Mouse (Mus musculus) cerebellum, adult 9-10 months (tissue): ENCODE results near the gene Pbx2.
"Not testable (repeated sequence)": the region's sequence is repeated elsewhere in the genome, so short reads cannot be mapped to it uniquely, and the experiment has no call there.

ENCODE experiments used
- DNase-seq: peaks from one replicate; pipeline ENCODE4 v3.0.0; 2022

Gene Pbx2

GRCm38 (mm10) chr17:34591029-34591993, at the start of gene Pbx2:
Pbx2 (plus strand) TSS chr17:34591266.
- DNase-seq, result peak; percentile 78

DNA sequence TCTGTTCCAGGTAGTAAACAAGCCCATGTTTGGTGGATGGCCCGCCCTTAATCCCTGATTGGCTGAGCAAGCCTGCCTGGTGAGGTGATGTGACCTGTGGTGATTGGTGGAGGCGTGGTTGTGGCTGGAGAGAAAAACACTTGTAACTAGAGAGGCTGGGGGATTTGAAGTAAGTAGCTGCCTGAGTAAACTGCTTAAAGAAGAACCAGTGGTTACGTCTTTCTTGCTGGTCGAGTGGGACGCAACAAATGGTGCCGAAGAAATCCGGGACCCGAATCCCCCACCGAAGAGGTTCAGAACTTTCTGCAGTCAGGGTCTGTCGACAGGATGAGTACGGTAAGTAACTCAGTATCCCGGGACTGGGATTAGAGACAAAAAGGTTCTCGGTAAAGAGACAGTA, 47.5 kb upstream of the Pbx2 start:
- not testable (repeated sequence) for DNase-seq

- DNase-seq, result no peak
These were observed 44.3 kb upstream of the Pbx2 start for GRCm38 (mm10) chr17:34546797-34547196.

DNA sequence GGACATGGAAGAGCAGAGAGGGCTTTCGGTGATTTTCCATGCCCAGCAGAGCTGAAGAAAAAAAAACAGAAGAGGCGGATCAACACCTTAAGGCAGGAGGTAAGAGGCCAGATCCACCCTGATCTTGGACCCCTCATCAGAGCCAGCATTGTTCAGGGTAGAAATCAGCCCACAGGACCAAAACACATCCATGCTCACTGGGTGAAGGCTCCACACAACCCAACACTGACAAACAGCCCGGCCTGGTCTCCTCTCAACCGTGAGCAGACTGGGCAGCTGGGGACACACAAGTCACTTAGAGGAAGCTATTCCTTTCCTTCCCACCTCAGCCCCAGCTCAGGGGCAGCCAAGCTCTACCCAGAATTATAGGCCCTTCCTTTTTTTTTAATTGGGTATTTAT, 43.5 kb upstream of the Pbx2 start:
- DNase-seq, result no peak

GRCm38 (mm10) chr17:34549156-34549555, 41.9 kb upstream of the Pbx2 start:
- DNase-seq, result no peak

GRCm38 (mm10) chr17:34549843-34550242, 41.2 kb upstream of the Pbx2 start:
- DNase-seq, result no peak

DNA sequence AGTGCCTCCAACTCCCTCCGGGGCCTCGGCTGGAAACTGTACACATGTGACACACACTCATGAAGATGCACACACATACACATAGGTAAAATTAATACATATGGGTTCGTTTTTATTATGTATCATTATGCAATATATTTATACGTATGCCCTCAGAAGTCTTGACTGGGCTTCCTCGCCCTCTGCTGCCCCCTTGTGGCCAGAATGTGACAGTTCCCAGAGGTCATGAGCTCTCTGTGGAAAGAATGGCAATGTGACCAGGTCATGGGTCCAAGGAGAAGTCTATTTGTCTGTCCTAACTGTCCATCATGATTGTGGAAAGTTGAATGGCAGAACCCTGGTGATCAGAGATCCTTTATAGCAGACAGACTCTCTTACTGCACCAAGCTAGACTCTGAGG, 35.6 kb upstream of the Pbx2 start:
- peak; percentile 72 for DNase-seq

- DNase-seq, result no peak
These were observed 34.7 kb upstream of the Pbx2 start for GRCm38 (mm10) chr17:34556406-34556805.

DNA sequence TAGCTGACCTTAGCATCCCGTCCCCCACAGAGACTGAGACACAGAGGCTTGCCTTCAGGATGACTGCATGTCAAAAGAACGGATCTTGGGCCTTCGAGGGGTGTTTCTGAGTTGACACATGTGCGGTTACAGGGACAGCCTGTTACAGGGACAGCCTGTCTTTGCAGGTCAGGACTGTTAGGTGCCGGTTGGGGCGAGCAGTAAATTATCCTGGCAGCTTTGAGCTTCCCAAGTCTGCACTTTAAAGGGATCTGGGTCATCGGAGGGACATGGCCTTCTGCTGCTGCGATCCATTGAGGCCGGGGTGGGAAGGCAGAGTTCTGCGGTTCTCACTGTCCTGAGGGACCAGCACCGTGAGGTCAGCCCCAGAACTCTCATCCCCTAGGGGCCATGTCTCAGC, 33.7 kb upstream of the Pbx2 start:
- DNase-seq, result no peak

GRCm38 (mm10) chr17:34559116-34559515, 31.9 kb upstream of the Pbx2 start:
- DNase-seq, result no peak

- no peak for DNase-seq
These were observed 31.2 kb upstream of the Pbx2 start for GRCm38 (mm10) chr17:34559895-34560294.

- DNase-seq, result no peak
These were observed 30.6 kb upstream of the Pbx2 start for GRCm38 (mm10) chr17:34560438-34560837.

DNA sequence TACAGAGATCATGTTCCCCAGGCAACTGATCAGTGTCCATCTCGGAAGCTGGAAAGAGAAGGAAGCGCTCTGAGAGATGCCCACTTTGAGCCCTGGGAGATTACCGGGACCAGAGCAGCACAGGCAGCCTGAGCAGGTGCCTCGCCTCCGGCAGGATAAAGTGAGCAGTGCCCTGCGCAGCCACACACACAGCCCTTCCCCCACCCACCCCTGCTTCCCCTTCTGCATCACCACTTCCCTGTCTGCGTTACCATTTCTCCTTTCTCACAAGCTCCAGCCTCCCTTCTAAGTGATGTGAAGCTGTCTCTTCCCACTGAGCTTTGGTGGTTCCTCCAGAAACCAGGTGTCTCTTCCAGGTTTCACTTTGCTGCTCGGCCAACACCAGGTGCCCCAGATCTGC, 29.9 kb upstream of the Pbx2 start:
- no peak for DNase-seq

- no peak for DNase-seq
These were observed 28.5 kb upstream of the Pbx2 start for GRCm38 (mm10) chr17:34562595-34562994.

DNA sequence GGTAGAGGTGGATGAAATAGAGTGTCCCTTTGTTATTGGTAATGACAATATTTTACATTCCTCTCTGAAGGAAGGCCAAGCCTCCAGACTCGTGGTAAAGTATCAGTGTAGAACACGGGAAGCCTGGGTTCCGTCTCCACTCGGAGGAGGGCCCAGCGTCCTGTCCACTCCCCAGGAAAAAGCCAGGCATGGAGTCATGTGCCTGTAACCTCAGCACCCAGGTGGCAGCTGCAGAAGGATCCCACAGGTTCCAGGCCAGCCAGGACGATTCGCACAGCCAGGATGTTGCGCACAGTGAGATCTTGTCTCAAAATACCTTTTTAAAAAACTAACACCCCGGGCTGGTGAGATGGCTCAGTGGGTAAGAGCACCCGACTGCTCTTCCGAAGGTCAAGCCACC, 27.7 kb upstream of the Pbx2 start:
- DNase-seq, result no peak

DNA sequence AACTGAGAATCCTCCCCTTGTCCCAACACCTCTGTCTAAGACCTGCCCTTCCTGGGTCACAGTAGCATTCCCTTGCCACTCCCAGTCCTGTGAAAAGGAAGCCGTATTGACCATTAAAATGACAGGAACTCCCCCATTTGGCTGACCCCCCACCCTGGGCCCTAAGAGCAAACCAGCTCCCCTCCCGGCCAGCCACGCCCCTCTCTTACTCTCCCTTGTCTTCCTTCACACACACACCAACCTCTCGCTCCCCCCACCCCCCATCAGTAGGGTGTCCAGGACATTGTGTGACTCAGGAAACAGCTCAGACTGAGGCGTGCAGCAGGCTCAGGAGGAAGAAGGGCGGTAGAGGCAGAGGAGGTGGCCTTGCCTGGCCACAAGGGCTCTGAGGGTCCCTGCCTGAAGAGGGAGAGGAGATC, 27.1 kb upstream of the Pbx2 start, which contains the start of gene Notch4:
Gene Notch4, plus strand, starts transcription at position 266 of the 419 bp plus-strand sequence.
- DNase-seq, result no peak

DNA sequence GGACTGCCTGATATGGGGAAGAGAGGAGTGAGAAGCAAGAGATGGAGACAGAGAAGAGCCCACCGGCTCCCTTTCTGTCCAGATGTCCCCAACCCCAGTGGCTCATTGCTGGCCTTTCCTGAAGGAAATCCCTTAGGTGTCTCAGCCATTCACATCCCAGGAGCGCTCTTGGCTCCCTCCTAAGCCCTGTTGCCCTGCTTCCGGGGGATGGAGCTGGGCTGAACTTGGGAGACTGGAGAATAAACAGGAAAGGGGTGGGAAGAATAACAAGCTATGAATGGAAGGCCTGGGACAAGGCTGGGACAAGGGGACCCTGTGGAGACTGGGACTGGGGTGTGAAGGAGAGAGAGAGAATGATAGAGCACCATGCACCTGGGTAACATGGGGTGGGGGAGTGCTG, 26.3 kb upstream of the Pbx2 start:
- DNase-seq, result no peak

DNA sequence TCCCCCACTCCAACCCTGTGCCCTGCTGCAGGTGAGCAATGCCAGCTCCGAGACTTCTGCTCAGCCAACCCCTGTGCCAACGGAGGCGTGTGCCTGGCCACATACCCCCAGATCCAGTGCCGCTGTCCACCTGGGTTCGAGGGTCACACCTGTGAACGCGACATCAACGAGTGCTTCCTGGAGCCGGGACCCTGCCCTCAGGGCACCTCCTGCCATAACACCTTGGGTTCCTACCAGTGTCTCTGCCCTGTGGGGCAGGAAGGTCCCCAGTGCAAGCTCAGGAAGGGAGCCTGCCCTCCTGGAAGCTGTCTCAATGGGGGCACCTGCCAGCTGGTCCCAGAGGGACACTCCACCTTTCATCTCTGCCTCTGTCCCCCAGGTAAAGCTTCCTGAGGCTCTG, 23.8 kb upstream of the Pbx2 start:
- DNase-seq, result no peak

DNA sequence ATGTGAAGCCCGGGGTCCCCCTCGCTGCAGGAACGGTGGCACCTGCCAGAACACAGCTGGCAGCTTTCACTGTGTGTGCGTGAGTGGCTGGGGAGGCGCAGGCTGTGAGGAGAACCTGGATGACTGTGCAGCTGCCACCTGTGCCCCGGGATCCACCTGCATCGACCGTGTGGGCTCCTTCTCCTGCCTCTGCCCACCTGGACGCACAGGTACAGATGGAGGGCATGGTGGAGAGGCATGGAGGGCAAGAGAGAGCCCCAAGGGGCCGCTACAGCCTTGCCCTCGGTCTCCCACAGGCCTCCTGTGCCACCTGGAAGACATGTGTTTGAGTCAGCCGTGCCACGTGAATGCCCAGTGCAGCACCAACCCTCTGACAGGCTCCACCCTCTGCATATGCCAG, 22.6 kb upstream of the Pbx2 start:
- DNase-seq, result no peak

GRCm38 (mm10) chr17:34569919-34570318, 21.1 kb upstream of the Pbx2 start:
- no peak for DNase-seq

DNA sequence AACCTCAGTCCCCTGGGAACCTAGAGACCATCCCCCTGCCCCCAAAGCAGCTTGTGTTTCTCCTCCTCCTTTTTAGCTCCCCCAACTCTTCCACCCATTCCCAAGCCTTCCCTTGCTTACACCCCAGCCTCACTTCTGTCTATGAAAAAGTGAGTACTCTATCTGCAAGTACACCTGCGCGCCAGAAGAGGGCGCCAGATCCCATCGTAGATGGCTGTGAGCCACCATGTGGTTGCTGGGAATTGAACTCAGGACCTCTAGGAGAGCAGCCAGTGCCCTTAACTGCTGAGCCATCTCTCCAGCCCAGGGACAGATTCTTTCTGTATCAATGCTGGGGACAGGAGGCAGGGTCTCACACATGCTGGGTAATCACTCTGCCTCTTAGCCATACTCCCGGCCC, 19.2 kb upstream of the Pbx2 start:
- no peak for DNase-seq

DNA sequence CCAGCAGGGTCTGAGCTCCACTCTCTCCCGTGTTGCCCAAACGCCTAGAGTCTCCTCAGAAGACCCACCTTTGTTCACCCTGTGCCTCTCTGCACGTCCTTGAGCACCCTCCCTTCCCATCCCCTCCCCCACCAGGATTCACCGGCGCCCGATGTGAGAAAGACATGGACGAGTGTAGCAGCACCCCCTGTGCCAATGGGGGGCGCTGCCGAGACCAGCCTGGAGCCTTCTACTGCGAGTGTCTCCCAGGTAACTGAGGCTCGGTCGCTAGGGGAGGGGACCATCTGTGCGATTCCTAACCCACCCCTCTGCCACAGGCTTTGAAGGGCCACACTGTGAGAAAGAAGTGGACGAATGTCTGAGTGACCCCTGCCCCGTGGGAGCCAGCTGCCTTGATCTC, 18.7 kb upstream of the Pbx2 start:
- DNase-seq, result no peak

- DNase-seq, result no peak
These were observed 14.5 kb upstream of the Pbx2 start for GRCm38 (mm10) chr17:34576577-34576976.

GRCm38 (mm10) chr17:34578070-34578469, 13.0 kb upstream of the Pbx2 start:
- DNase-seq, result no peak

- DNase-seq, result peak; percentile 18
These were observed 8.5 kb upstream of the Pbx2 start for GRCm38 (mm10) chr17:34582528-34582927.
